Mouse (Mus musculus) kidney, adult 2 months (tissue): Measurements from ENCODE around the gene Igsf9.

Experiments used
- CTCF ChIP-seq: fragments of 200-500 bp; conservative IDR thresholded peaks from 2 replicates; pipeline ENCODE4 v1.5.1; 2011; ENCODE audit warnings: low read depth, mild to moderate bottlenecking, control low read depth, low read length, moderate library complexity, mixed read lengths; ENCODE audit not compliant: insufficient read depth, insufficient read length
- POLR2A ChIP-seq: fragments of 200-500 bp; IDR thresholded peaks from one replicate; pipeline ENCODE4 v1.6.1; 2011; ENCODE audit warnings: low read depth, low read length, control low read depth

GRCm38 (mm10) chr1:172504756-172505155 is 23.2 kb downstream of the Igsf9 start:
- TF ChIP-seq POLR2A (no peak), CTCF (no peak)
